Mouse (Mus musculus): ENCODE data around the gene Gm21883. TPM values are rescaled to one million over a fixed set of nuclear protein-coding genes. Genes with fewer than 3 reads are reported as not detected.
"Not testable (repeated sequence)": the region's sequence is repeated elsewhere in the genome, so short reads cannot be mapped to it uniquely, and the experiment has no call there.

Gm21883 gene
- not detected for polyA plus RNA-seq (2012; fragmentation: generic; extraction: Trizol)
- long read RNA-seq, experiment 1, result 0 reads
- long read RNA-seq, experiment 2, result 0 reads

DNA sequence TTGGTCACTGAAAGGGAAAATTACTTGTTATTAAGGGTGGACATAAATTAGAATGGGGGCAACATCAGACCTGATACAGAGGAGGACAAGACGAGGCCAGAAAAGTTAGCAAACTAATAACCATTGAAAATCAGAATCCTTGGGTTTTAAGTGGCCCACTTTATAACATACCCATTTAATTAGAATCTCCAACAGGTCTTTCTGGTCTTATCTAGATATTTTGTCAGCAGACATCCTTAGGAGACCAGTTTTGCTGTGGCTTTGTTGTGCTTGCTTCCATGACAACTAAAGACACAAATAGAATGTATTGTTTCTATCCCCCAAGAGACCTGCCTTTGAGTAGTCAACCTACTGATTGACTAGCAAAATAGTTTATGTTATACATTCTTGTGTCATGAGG lies at the start of gene Gm21883:
Gene Gm21883 (minus strand): TSS at position 101 of the 400 bp plus-strand sequence.
- not testable (repeated sequence) for H3K27me3 ChIP-seq (ENCODE audit: control insufficient read depth, insufficient read depth, insufficient read length); H3K79me3 ChIP-seq (ENCODE audit: low read depth); H3K36me3 ChIP-seq (ENCODE audit: control insufficient read depth, insufficient read depth); H3ac ChIP-seq (ENCODE audit: control insufficient read depth, insufficient read length, low read depth); H3K4me3 ChIP-seq (ENCODE audit: insufficient read depth, poor library complexity, severe bottlenecking); H3K79me2 ChIP-seq (ENCODE audit: control insufficient read depth, insufficient read depth)

DNA sequence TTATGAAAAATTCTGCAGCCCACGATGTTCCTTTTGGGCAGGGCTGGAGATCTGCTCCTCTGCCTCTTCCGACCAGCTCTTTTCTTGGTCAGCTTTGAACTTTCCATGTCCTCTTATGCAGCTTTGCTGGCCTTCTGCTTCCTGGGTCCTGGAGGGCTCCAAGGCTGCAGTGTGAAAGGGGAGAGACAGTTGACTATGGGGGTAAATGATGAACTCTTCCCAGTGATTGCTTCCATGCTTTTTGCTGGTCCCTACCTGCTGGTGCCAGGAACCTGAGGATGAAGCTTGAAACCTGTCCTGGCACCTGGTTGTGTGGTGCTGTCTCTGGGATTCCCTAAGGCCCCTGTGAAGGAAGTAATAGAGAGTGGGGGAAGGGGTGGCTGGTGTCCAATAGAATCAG lies 44.7 kb upstream of the Gm21883 start, which contains the start of gene Spin2e:
Gene Spin2e (minus strand): TSS at position 101 of the 400 bp plus-strand sequence.
- not testable (repeated sequence) for H3K4me3 ChIP-seq (ENCODE audit: insufficient read depth, poor library complexity, severe bottlenecking); H3K27me3 ChIP-seq (ENCODE audit: control insufficient read depth, insufficient read depth, insufficient read length); H3K79me2 ChIP-seq (ENCODE audit: control insufficient read depth, insufficient read depth); H3ac ChIP-seq (ENCODE audit: control insufficient read depth, insufficient read length, low read depth); H3K36me3 ChIP-seq (ENCODE audit: control insufficient read depth, insufficient read depth); H3K79me3 ChIP-seq (ENCODE audit: low read depth)

Other genes starting within 250 kb of the Gm21883 start
- not detected for gene Btbd35f26, start 237.8 kb downstream of the Gm21883 start, polyA plus RNA-seq (2012; fragmentation: generic; extraction: Trizol)
- not detected for gene Btbd35f19, start 190.4 kb downstream of the Gm21883 start, polyA plus RNA-seq (2012; fragmentation: generic; extraction: Trizol)
- not detected for gene Spin2e, start 44.6 kb upstream of the Gm21883 start, polyA plus RNA-seq (2012; fragmentation: generic; extraction: Trizol)
- not detected for gene Btbd35f25, start 142.9 kb upstream of the Gm21883 start, polyA plus RNA-seq (2012; fragmentation: generic; extraction: Trizol)